Mouse (Mus musculus) CH12.LX (cell line): ENCODE results near the gene Nup205. TPM values are rescaled to one million over a fixed set of nuclear protein-coding genes. Genes with fewer than 3 reads are reported as not detected.

ENCODE experiments used
- DNase-seq: peaks from one replicate; pipeline ENCODE4 v3.0.0-alpha.2; 2013; ENCODE audit errors: extremely low read depth
- H3K27ac ChIP-seq: 2 replicates; pipeline ENCODE4 v1.5.1; 2012; ENCODE audit warnings: low read depth, mild to moderate bottlenecking, control low read depth, moderate library complexity; ENCODE audit not compliant: insufficient read depth
- H3K27me3 ChIP-seq: replicated peaks from 2 replicates; pipeline ENCODE3; 2012; ENCODE audit warnings: inconsistent platforms
- H3K36me3 ChIP-seq, 2 experiments: replicated peaks in 1 of 2; 2 replicates each; pipeline versions ENCODE3 to v1.6.1; 2012; ENCODE audit warnings: inconsistent platforms in 1 of 2, low read length in 1 of 2, mild to moderate bottlenecking in 1 of 2, mixed read lengths in 1 of 2, moderate library complexity in 1 of 2; ENCODE audit not compliant: control insufficient read depth in 1 of 2, insufficient read depth in 1 of 2
- H3K4me1 ChIP-seq, 2 experiments: 2 replicates each; pipeline ENCODE4 v1.6.1; 2012; ENCODE audit warnings: inconsistent platforms in 1 of 2, moderate library complexity in 1 of 2; ENCODE audit not compliant: insufficient read depth in 2 of 2, control insufficient read depth in 1 of 2
- H3K4me2 ChIP-seq: 2 replicates; pipeline ENCODE4 v1.6.1; 2012; ENCODE audit warnings: low read depth, mild to moderate bottlenecking, control low read depth; ENCODE audit not compliant: poor library complexity, insufficient read depth, severe bottlenecking
- H3K4me3 ChIP-seq, 3 experiments: fragments of 150-350 bp in 1 of 3; sonication (generic) in 1 of 3; replicated peaks in 1 of 3; 2 replicates each; pipeline versions ENCODE3 to v1.5.1; 2011 to 2012; ENCODE audit warnings: low read depth in 2 of 3, low read length in 2 of 3, mild to moderate bottlenecking in 2 of 3, moderate library complexity in 2 of 3, control low read depth in 1 of 3, improper control_type of control experiment in 1 of 3, inconsistent platforms in 1 of 3, mixed read lengths in 1 of 3; ENCODE audit not compliant: poor library complexity in 1 of 3
- H3K79me2 ChIP-seq: replicated peaks from 2 replicates; pipeline ENCODE4 v1.6.1; 2012; ENCODE audit warnings: mild to moderate bottlenecking, moderate library complexity; ENCODE audit not compliant: control insufficient read depth, poor library complexity, insufficient read depth, severe bottlenecking; ENCODE audit errors: extremely low read depth
- H3K9ac ChIP-seq: 2 replicates; pipeline ENCODE4 v1.6.1; 2012; ENCODE audit warnings: low read depth, mild to moderate bottlenecking, control low read depth, moderate library complexity; ENCODE audit not compliant: insufficient read depth
- H3K9me3 ChIP-seq: replicated peaks from 2 replicates; pipeline ENCODE3; 2012; ENCODE audit warnings: low read length, inconsistent platforms, mixed read lengths
- BHLHE40 ChIP-seq: IDR thresholded peaks from 2 replicates; pipeline ENCODE4 v1.6.1; 2011; ENCODE audit warnings: mild to moderate bottlenecking, low read depth, low read length, improper control_type of control experiment
- CHD1 ChIP-seq: IDR thresholded peaks from 2 replicates; pipeline ENCODE4 v1.6.1; 2012; ENCODE audit warnings: low read depth, low read length, improper control_type of control experiment, inconsistent platforms
- CTCF ChIP-seq, 2 experiments: IDR thresholded peaks in 1 of 2; conservative IDR thresholded peaks in 1 of 2; 2 replicates each; pipeline ENCODE4 v1.5.1; 2011 to 2012; ENCODE audit warnings: low read depth in 2 of 2, low read length in 2 of 2, improper control_type of control experiment in 1 of 2, inconsistent platforms in 1 of 2, mild to moderate bottlenecking in 1 of 2, moderate library complexity in 1 of 2
- ELF1 ChIP-seq: IDR thresholded peaks from 2 replicates; pipeline ENCODE4 v1.6.1; 2014; ENCODE audit warnings: low read depth, mild to moderate bottlenecking, inconsistent platforms, low read length, improper control_type of control experiment
- ETS1 ChIP-seq: conservative IDR thresholded peaks from 2 replicates; pipeline ENCODE4 v1.6.1; 2012; ENCODE audit warnings: low read depth, mild to moderate bottlenecking, inconsistent platforms, low read length, improper control_type of control experiment, moderate library complexity
- HCFC1 ChIP-seq: IDR thresholded peaks from 2 replicates; pipeline ENCODE4 v1.6.1; 2012; ENCODE audit warnings: low read depth, mild to moderate bottlenecking, inconsistent platforms, low read length, improper control_type of control experiment
- MAX ChIP-seq: IDR thresholded peaks from 2 replicates; pipeline ENCODE4 v1.6.1; 2011; ENCODE audit warnings: low read length, improper control_type of control experiment
- MXI1 ChIP-seq: IDR thresholded peaks from 2 replicates; pipeline ENCODE4 v1.6.1; 2011; ENCODE audit warnings: mild to moderate bottlenecking, low read depth, low read length, improper control_type of control experiment
- MYC ChIP-seq: IDR thresholded peaks from 2 replicates; pipeline ENCODE4 v1.6.1; 2011; ENCODE audit warnings: low read depth, mild to moderate bottlenecking, improper control_type of control experiment, low read length
- NRF1 ChIP-seq: IDR thresholded peaks from 2 replicates; pipeline ENCODE4 v1.6.1; 2014; ENCODE audit warnings: low read depth, mild to moderate bottlenecking, inconsistent platforms, low read length, improper control_type of control experiment, moderate library complexity
- RAD21 ChIP-seq: IDR thresholded peaks from 2 replicates; pipeline ENCODE4 v1.6.1; 2011; ENCODE audit warnings: low read depth, mild to moderate bottlenecking, low read length, improper control_type of control experiment, moderate library complexity
- RCOR1 ChIP-seq: conservative IDR thresholded peaks from 2 replicates; pipeline ENCODE4 v1.6.1; 2012; ENCODE audit warnings: low read depth, mild to moderate bottlenecking, inconsistent platforms, low read length, improper control_type of control experiment
- TCF12 ChIP-seq: IDR thresholded peaks from 2 replicates; pipeline ENCODE4 v1.6.1; 2014; ENCODE audit warnings: low read depth, mild to moderate bottlenecking, inconsistent platforms, low read length, improper control_type of control experiment
- ZMIZ1 ChIP-seq: IDR thresholded peaks from 2 replicates; pipeline ENCODE4 v1.6.1; 2012; ENCODE audit warnings: low read depth, mild to moderate bottlenecking, inconsistent platforms, low read length, improper control_type of control experiment
- ZNF384 ChIP-seq: IDR thresholded peaks from 2 replicates; pipeline ENCODE4 v1.6.1; 2012; ENCODE audit warnings: low read depth, low read length, improper control_type of control experiment, inconsistent platforms
- dilution Hi-C: fragments of 300-500 bp; cut with MboI; formaldehyde crosslinking; loops from 2 replicates; pipeline ENCODE4 v1.14.3; 2020; ENCODE audit warnings: low sequenced_read_pairs; ENCODE audit not compliant: extremely low pct_unique_long_range_greater_than_20kb, extremely low pct_ligation_motif_present
- in situ Hi-C: fragments of 300-500 bp; cut with MboI; formaldehyde crosslinking; loops from 3 replicates; pipeline ENCODE4 v1.14.3; 2019; ENCODE audit warnings: low sequenced_read_pairs, low pct_ligation_motif_present, low pct_unique_long_range_greater_than_20kb, mixed read lengths
- polyA plus RNA-seq: library from polyadenylated mRNA; unstranded; fragments of >175 nt; gene quantifications from 2 replicates; pipeline ENCODE4 v1.2.1, GENCODE M21; 2012; ENCODE audit warnings: low read depth; ENCODE audit not compliant: insufficient read length
- total RNA-seq, 2 experiments: library from RNA; depleted of rRNA; stranded (reverse); fragments of 300-350 nt in 1 of 2; fragments of >200 nt in 1 of 2; gene quantifications; 2 replicates each; pipeline ENCODE4 v1.2.3; 2012 to 2014

The Nup205 gene
- total and polyA plus RNA-seq, 3 experiments: 82.0 to 121 (median 108) TPM

DNA sequence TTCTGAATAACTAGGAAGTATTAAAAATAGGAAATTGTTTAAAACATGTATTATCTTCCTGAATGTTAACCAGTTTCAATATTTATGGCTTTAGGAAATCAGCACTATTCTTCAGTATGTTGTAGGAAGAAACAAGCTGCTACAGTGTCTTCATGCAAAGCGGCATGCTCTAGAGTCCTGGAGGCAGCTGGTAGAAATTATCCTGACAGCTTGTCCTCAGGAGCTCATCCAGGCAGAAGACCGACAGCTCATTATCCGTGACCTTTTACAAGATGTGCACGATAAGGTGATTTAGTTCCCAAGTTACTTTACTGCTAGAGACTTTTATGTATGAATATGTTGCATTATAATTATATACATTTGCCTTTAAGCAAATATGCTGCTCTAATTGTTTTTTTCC, 48.5 kb downstream of the Nup205 start:
- in situ Hi-C loops: no loop called here
- dilution Hi-C loops: no loop called here
- TF ChIP-seq RAD21 (no peak), MXI1 (no peak), ETS1 (no peak), ELF1 (no peak), MYC (no peak), ZNF384 (no peak), RCOR1 (no peak)

DNA sequence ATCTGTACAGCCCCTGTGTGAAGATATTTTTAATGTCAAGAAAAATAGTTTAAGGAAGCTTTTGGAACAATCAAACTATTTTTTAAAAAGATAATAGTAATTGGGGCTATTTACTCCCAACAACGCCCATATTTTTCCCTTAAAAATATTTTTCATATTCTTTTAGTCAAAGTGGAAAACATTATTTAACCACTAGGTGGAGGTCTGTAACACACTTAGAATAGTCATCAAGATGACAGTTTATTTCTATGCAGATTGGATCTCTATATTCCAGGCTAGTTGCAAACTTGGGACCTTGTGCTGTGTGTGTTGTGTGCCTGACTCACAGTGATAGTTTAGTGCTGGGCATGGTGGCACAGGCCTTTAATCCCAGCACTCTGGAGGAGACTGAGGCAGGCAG, 52.2 kb downstream of the Nup205 start:
- H3K4me1 ChIP-seq: no peaks in the 10 kb centered on the region
- dilution Hi-C loops: no loop called here
- H3K9me3 ChIP-seq: no peaks in the 10 kb centered on the region
- no peak overlapping the region for H3K9ac ChIP-seq
- H3K4me3 ChIP-seq: no peak overlapping the region
- H3K27ac ChIP-seq: no peak overlapping the region
- no peaks in the 10 kb centered on the region for H3K79me2 ChIP-seq
- in situ Hi-C loops: no loop called here
- DNase-seq: no peak
- H3K27me3 ChIP-seq: no peaks in the 10 kb centered on the region
- peaks cover 53 to 82% of the 10 kb centered on the region in 2 experiments for H3K36me3 ChIP-seq
- H3K4me2 ChIP-seq: no peak overlapping the region
- peak in 1 of 2 experiments; percentile 31; a peak in 2 of 4 replicates for TF ChIP-seq CTCF (conservative IDR thresholded peaks at IDR 0.05 in 1 of 2, IDR thresholded peaks at IDR 0.05 in 1 of 2; ENCODE audit: low read depth in 2 of 2, low read length in 2 of 2)
- no peak for TF ChIP-seq CHD1

More for the DNA sequence above, 48.5 kb downstream of the Nup205 start:
- H3K79me2 ChIP-seq: no peaks in the 10 kb centered on the region
- H3K4me1 ChIP-seq: no peaks in the 10 kb centered on the region
- H3K27ac ChIP-seq: no peak overlapping the region
- no peaks in the 10 kb centered on the region for H3K27me3 ChIP-seq
- no peak overlapping the region for H3K4me3 ChIP-seq
- no peak overlapping the region for H3K9ac ChIP-seq
- H3K9me3 ChIP-seq: no peaks in the 10 kb centered on the region
- no peak overlapping the region for H3K4me2 ChIP-seq
- H3K36me3 ChIP-seq: peaks cover 46 to 83% of the 10 kb centered on the region in 2 experiments
- DNase-seq: no peak

DNA sequence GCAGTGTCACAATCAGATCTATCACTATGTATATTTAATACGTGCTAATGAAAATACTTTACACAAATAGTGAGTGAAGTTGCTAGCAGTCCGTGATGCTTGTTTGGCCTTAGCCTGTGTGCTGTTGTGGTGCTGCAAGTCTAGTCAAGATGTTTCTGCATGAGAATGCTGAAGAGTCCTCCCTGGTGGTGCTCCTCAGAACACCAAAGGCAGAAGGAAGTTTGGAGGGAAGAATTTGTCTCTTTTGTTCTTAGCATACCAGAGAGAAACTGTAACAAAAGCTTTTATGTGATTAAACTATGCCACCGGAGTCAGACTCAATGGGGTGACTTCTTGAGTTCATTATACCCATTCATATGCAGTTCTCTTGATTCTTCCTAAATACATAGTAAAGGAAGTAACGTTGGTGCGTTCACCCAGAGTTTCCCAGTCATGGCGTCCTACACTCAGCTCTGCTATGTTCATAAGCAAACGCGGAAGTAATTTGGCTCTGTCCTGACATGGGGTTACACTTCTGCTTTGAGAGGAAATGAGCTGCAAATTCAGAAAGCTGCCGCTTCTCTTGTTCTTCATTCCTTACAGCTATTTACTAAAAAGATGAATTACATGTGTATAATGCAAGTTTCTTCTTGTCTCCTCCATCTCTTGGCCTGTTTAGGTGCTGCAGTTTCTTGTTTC, 59.0 kb downstream of the Nup205 start:
- Histone ChIP-seq H3K9me3 (no peaks in the 10 kb centered on the region), H3K27ac (no peak overlapping the region), H3K9ac (no peak overlapping the region), H3K79me2 (no peaks in the 10 kb centered on the region), H3K27me3 (no peaks in the 10 kb centered on the region), H3K4me3 (no peak overlapping the region), H3K4me1 (no peaks in the 10 kb centered on the region), H3K4me2 (no peak overlapping the region), H3K36me3 (peaks cover 55 to 91% of the 10 kb centered on the region in 2 experiments)
- in situ Hi-C loops: no loop called here
- TF ChIP-seq MAX (no peak), ZMIZ1 (no peak), CHD1 (no peak), NRF1 (no peak), BHLHE40 (no peak), TCF12 (no peak), HCFC1 (no peak)
- dilution Hi-C loops: no loop called here
- DNase-seq: no peak
